Mouse (Mus musculus) brain, embryonic 14.5 days (tissue): ENCODE data around the gene Gm5136.

ENCODE experiments used
- CTCF ChIP-seq: fragments of 200-500 bp; IDR thresholded peaks from 2 replicates; pipeline ENCODE4 v1.5.1; 2012; ENCODE audit warnings: inconsistent platforms, mild to moderate bottlenecking, moderate library complexity, borderline replicate concordance; ENCODE audit not compliant: insufficient read depth, insufficient read length; ENCODE audit errors: extremely low read depth
- POLR2A ChIP-seq: fragments of 200-500 bp; IDR thresholded peaks from 2 replicates; pipeline ENCODE4 v1.6.1; 2012; ENCODE audit warnings: mild to moderate bottlenecking, inconsistent platforms, borderline replicate concordance; ENCODE audit not compliant: poor library complexity, insufficient read depth, insufficient read length, severe bottlenecking; ENCODE audit errors: extremely low read depth

DNA sequence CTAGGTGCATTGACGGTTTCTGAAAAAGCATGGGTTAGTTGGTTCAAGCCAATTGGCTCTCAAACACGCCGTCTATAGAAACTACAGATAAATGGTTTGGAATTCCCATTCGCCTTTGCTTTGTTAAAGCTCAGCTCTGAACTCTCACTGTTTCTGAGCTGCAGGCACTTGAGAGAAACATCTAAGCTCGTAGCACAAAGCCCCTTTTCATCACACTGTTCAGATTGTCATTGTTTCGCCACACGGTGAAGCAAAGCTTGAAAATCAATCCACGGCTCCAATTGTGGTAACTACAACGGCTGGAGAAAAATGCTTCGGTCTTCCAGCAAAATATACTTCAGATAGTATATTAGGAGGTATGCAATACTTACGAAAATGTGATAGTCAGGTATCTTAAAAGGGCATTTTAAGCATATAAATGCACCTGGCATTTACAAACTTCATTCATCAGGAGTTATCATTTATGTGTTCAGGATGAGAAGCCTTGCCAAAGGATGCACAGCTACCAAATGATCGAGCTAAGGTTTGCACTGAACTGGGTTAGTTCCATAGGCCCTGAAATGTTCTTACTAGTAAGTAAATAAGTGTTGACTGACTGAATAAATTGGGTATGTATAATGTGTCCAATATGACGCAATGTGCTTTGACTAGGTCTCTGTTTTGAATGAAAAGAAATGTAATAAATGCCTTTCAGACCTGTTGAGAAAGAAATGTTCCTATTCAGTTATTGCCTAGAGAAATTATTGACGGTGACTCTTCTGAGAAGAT lies 1.6 kb upstream of the Gm5136 start:
- TF ChIP-seq CTCF (no peak), POLR2A (no peak)
